Mouse (Mus musculus): ENCODE data around the gene Zfp672. TPM values are rescaled to one million over a fixed set of nuclear protein-coding genes. Genes with fewer than 3 reads are reported as not detected.
A peak's percentile ranks its signal among the peaks of the same experiment; 100 is the strongest.

The Zfp672 gene
- total RNA-seq, 2 experiments from 2014 or later = 43.1 to 44.6 TPM

- intact Hi-C loops (cut with DNase I) = loop anchor here (1.0 to 5.0 kb wide), 3 partner anchors 28 to 131 kb away; partner anchors contain the start of genes Mrpl22, Sh3bp5l and Zfp672
- peak; percentile 93 for DNase-seq
- H3K27ac ChIP-seq = peak overlapping the region; percentile 89
- peak; percentile 94; the same call in 1 of the 2 replicates for TF ChIP-seq CTCF (IDR thresholded peaks at IDR 0.05)
- H3K4me3 ChIP-seq = peak overlapping the region; percentile 87
These were observed 28.0 kb downstream of the Zfp672 start for GRCm38 (mm10) chr11:58301837-58302754.

- Histone ChIP-seq H3K4me3 (peak overlapping the region; percentile 87), H3K27ac (peak overlapping the region; percentile 89)
- peak; percentile 63 for DNase-seq
- TF ChIP-seq CTCF (IDR thresholded peaks at IDR 0.05) = peak; percentile 77
- intact Hi-C loops (cut with DNase I) = loop anchor here (5.0 kb wide), 1 partner anchor 74 kb away; no protein-coding TSS in a partner anchor
These were observed 29.1 kb downstream of the Zfp672 start for GRCm38 (mm10) chr11:58301057-58301456.

DNA sequence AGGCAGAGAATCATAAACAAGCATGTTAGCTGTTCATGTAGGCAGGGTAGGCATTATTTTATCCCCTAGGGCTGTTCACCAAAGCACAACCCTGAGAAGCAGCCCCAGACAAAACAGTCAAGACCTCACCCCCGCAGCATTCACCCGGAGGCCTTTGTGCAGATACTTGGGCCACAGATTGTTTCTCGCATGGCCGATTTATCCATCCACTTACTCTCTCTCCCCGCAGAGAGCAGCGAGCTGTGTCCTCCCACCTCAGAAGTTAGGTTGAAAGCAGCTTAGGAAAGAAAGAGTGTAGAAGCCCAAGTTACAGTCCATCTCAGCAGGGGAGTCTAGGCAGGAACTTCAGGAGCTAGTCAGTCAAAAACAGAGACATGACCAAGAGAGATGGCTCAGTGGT lies 32.7 kb downstream of the Zfp672 start:
- no peak for TF ChIP-seq CTCF (IDR thresholded peaks at IDR 0.05)
- no peak for DNase-seq
- Histone ChIP-seq H3K27ac (no peak overlapping the region), H3K4me3 (no peak overlapping the region)
- intact Hi-C loops (cut with DNase I) = loop anchor here (10.0 kb wide), 1 partner anchor 337 kb away; the partner anchor contains the start of gene Olfr323

- no peak for DNase-seq
- no peak for TF ChIP-seq CTCF (IDR thresholded peaks at IDR 0.05)
- intact Hi-C loops (cut with DNase I) = loop anchor here (10.0 kb wide), 1 partner anchor 342 kb away; the partner anchor contains the start of gene Olfr323
- Histone ChIP-seq H3K4me3 (no peak overlapping the region), H3K27ac (no peak overlapping the region)
These were observed 37.3 kb downstream of the Zfp672 start for GRCm38 (mm10) chr11:58292791-58293190.

GRCm38 (mm10) chr11:58290812-58291211 lies 39.3 kb downstream of the Zfp672 start:
- no peak for TF ChIP-seq CTCF (IDR thresholded peaks at IDR 0.05)
- Histone ChIP-seq H3K4me3 (no peak overlapping the region), H3K27ac (no peak overlapping the region)
- intact Hi-C loops (cut with DNase I) = loop anchor here (10.0 kb wide), 1 partner anchor 344 kb away; the partner anchor contains the start of gene Olfr323
- no peak for DNase-seq

DNA sequence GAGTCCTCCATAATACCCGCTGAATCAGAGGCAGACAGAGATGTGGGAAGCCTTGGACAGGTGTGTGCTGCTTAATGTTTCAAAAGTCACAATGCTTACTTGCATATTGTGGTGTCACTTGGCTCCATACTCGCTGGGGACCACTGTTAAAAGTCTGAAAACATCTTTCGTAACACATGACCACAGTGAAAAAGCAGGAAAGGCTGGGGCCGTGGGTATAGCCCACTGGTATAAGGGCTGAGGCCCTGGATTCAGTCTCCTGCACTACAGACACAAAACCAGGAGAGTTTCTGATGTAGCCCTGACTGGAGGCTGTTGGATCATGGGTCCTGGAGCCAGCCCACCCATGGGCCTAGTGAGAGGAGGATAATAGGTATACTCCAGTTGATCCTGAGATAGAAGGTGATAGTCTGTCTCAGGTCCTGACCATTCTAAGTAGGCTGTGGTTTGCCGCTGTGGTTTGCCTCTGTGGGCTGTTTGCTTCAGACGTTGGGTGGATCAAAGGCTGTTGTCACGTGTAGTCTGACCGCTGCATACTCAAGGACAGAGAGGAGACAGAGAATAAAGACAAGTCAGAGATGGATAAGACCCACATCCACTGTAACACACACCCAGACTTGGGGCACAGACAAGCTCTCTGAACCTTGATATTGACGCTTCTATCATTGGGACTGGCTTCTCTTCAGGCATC lies 40.0 kb downstream of the Zfp672 start:
- intact Hi-C loops (cut with DNase I) = loop anchor here (10.0 kb wide), 1 partner anchor 345 kb away; the partner anchor contains the start of gene Olfr323
- no peak for TF ChIP-seq CTCF (IDR thresholded peaks at IDR 0.05)
- DNase-seq = no peak
- Histone ChIP-seq H3K27ac (no peak overlapping the region), H3K4me3 (no peak overlapping the region)

DNA sequence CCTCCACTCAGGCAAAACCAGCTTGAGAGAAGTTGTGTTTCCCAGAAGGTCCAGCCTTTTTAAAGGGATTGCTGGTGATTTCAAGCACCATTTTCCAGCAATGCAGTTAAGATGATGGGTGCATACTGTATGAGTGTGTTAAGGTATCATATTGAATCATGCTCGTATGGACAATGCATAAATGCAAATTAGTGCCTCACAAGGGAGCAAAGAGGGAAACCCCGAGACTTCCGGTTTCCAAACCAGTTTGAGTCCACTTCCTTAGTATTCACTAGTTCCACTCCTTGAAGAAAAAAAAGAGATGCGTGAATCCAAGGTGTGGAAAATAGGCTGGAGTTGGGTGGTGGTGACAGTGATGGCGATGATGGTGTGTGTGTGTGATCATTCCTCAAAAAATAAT lies 47.6 kb downstream of the Zfp672 start:
- Histone ChIP-seq H3K27ac (no peak overlapping the region), H3K4me3 (no peak overlapping the region)
- intact Hi-C loops (cut with DNase I) = no loop called here
- no peak for TF ChIP-seq CTCF (IDR thresholded peaks at IDR 0.05)
- no peak for DNase-seq

- Histone ChIP-seq H3K27ac (no peak overlapping the region), H3K4me3 (no peak overlapping the region)
- intact Hi-C loops (cut with DNase I) = no loop called here
- TF ChIP-seq CTCF (IDR thresholded peaks at IDR 0.05) = no peak
- no peak for DNase-seq
These were observed 48.1 kb downstream of the Zfp672 start for GRCm38 (mm10) chr11:58281970-58282496.

- Histone ChIP-seq H3K4me3 (no peak overlapping the region), H3K27ac (no peak overlapping the region)
- intact Hi-C loops (cut with DNase I) = no loop called here
- TF ChIP-seq CTCF (IDR thresholded peaks at IDR 0.05) = no peak
- no peak for DNase-seq
These were observed 54.4 kb downstream of the Zfp672 start for GRCm38 (mm10) chr11:58275756-58276155.

- intact Hi-C loops (cut with DNase I) = no loop called here
- Histone ChIP-seq H3K27ac (no peak within 1 kb of the TSS), H3K4me3 (no peak within 1 kb of the TSS)
- no peak for TF ChIP-seq CTCF (IDR thresholded peaks at IDR 0.05)
- DNase-seq = no peak
These were observed 55.6 kb downstream of the Zfp672 start, which contains the start of gene 4930438A08Rik for GRCm38 (mm10) chr11:58274572-58274971. TSS of gene 4930438A08Rik (plus strand) at chr11:58274799.

DNA sequence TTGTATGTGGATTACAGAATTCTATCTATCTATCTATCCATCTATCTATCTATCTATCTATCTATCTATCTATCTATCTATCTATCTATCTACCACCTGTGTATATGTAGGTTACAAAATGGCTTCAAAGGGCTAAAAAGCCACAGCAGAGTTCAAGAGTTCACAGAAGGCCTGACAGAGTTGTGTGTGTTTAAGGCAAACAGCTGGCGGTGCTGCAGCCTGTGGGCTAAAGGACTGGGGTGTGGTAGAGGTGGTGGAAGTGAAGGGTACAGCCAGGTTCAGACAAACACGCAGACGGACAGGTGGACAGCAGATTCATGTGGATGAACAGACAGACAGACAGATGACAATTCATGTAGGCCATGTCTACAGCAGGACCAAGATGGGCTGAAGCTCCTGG lies 61.9 kb downstream of the Zfp672 start:
- no peak for DNase-seq
- H3K4me3 ChIP-seq = no peak overlapping the region
- no peak overlapping the region for H3K27ac ChIP-seq
- no peak for TF ChIP-seq CTCF (IDR thresholded peaks at IDR 0.05)
- intact Hi-C loops (cut with DNase I) = no loop called here

Other genes starting within 250 kb of the Zfp672 start
- gene Gm12248, start 237.2 kb downstream of the Zfp672 start, total RNA-seq (2021) = not detected
- 10 to 100 TPM; 28.4 to 38.0 TPM for gene Cnot8, start 226.2 kb downstream of the Zfp672 start, total RNA-seq (2021)
- 10 to 100 TPM in 1 of 2 experiments, 1 to 10 TPM in 1; 8.7 to 10.9 TPM for gene Gemin5, start 161.8 kb downstream of the Zfp672 start, total RNA-seq (2021)
- 10 to 100 TPM; 35.6 to 45.8 TPM for gene Mrpl22, start 158.7 kb downstream of the Zfp672 start, total RNA-seq (2021)
- 1 to 10 TPM; 6.5 to 9.7 TPM for gene Igtp, start 130.8 kb downstream of the Zfp672 start, total RNA-seq (2021)
- 10 to 100 TPM in 1 of 2 experiments, 1 to 10 TPM in 1; 8.7 to 14.6 TPM for gene Irgm2, start 130.7 kb downstream of the Zfp672 start, total RNA-seq (2021)
- not detected for gene 4930438A08Rik, start 55.5 kb downstream of the Zfp672 start, total RNA-seq (2021)
- gene Zfp692, start 23.3 kb downstream of the Zfp672 start, total RNA-seq (2021) = 1 to 10 TPM; 4.1 to 5.0 TPM
- gene Sh3bp5l, start 385 bp upstream of the Zfp672 start, total RNA-seq (2021) = 10 to 100 TPM; 21.2 to 23.5 TPM
- not detected for gene Lypd8, start 48.7 kb upstream of the Zfp672 start, total RNA-seq (2021)
- not detected for gene 1810065E05Rik, start 90.8 kb upstream of the Zfp672 start, total RNA-seq (2021)
- gene Gm12253, start 102.2 kb upstream of the Zfp672 start, total RNA-seq (2021) = not detected
- gene Lypd9, start 122.6 kb upstream of the Zfp672 start, total RNA-seq (2021) = not detected
- gene Olfr30, start 131.9 kb upstream of the Zfp672 start, total RNA-seq (2021) = not detected
- not detected for gene Olfr332, start 162.2 kb upstream of the Zfp672 start, total RNA-seq (2021)
- gene Olfr331, start 172.2 kb upstream of the Zfp672 start, total RNA-seq (2021) = not detected
- not detected for gene Olfr330, start 204.5 kb upstream of the Zfp672 start, total RNA-seq (2021)
- gene Olfr329-ps, start 216.1 kb upstream of the Zfp672 start, total RNA-seq (2021) = not detected
- gene Olfr328, start 225.3 kb upstream of the Zfp672 start, total RNA-seq (2021) = not detected
- gene Olfr224, start 240.2 kb upstream of the Zfp672 start, total RNA-seq (2021) = not detected
- not detected for gene Olfr325, start 247.4 kb upstream of the Zfp672 start, total RNA-seq (2021)